Mouse (Mus musculus) midbrain, embryonic 11.5 days (tissue): Measurements from ENCODE around the gene Phb. TPM values are rescaled to one million over a fixed set of nuclear protein-coding genes. Genes with fewer than 3 reads are reported as not detected.
"Not testable (repeated sequence)": the region's sequence is repeated elsewhere in the genome, so short reads cannot be mapped to it uniquely, and the experiment has no call there.

Source experiments
- ATAC-seq: fragments of 200-750 bp; cut with Nextera tagmentation; 2 replicates; pipeline ENCODE4 v1.8.0; 2017; ENCODE audit warnings: moderate TSS enrichment, moderate library complexity; ENCODE audit not compliant: low FRiP score
- DNase-seq: peaks from one replicate; pipeline ENCODE4 v3.0.0; 2015; ENCODE audit warnings: low spot score; ENCODE audit errors: missing footprints
- H3K27ac ChIP-seq: fragments of 300-500 bp; sonication (generic); 2 replicates; pipeline ENCODE4 v1.5.1; 2014; ENCODE audit warnings: low read depth, low read length
- H3K27me3 ChIP-seq: fragments of 300-500 bp; sonication (generic); 2 replicates; pipeline ENCODE4 v1.6.1; 2014; ENCODE audit warnings: mild to moderate bottlenecking, low read length, moderate library complexity, mixed read lengths; ENCODE audit not compliant: control insufficient read depth, insufficient read depth
- H3K36me3 ChIP-seq: fragments of 300-500 bp; sonication (generic); 2 replicates; pipeline ENCODE4 v1.6.1; 2014; ENCODE audit warnings: mild to moderate bottlenecking, low read length, moderate library complexity, mixed read lengths; ENCODE audit not compliant: control insufficient read depth, insufficient read depth
- H3K4me1 ChIP-seq: fragments of 300-500 bp; sonication (generic); 2 replicates; pipeline ENCODE4 v1.6.1; 2014; ENCODE audit warnings: low read length; ENCODE audit not compliant: control insufficient read depth, insufficient read depth
- H3K4me2 ChIP-seq: fragments of 300-500 bp; sonication (generic); 2 replicates; pipeline ENCODE4 v1.6.1; 2014; ENCODE audit warnings: mild to moderate bottlenecking, moderate library complexity
- H3K4me3 ChIP-seq: fragments of 300-500 bp; sonication (generic); 2 replicates; pipeline ENCODE4 v1.5.1; 2014; ENCODE audit warnings: low read depth, low read length
- H3K9ac ChIP-seq: fragments of 300-500 bp; sonication (generic); 2 replicates; pipeline ENCODE4 v1.6.1; 2014; ENCODE audit warnings: low read length
- H3K9me3 ChIP-seq: fragments of 300-500 bp; sonication (generic); 2 replicates; pipeline ENCODE4 v1.6.1; 2016; ENCODE audit warnings: low read length; ENCODE audit not compliant: control insufficient read depth
- WGBS: fragments of 180-500 bp; shearing (Covaris S2); extraction: QIAGEN DNeasy Blood & Tissue Kit; methylation state at CpG from one replicate; pipeline ENCODE4 v1.1.7; 2014; 5-methylcytosine and 5-hydroxymethylcytosine counted together
- polyA plus RNA-seq: library from polyadenylated mRNA; unstranded; fragments of >200 nt; fragmentation: Nextera tagmentation; extraction: Ambion mirVana; gene quantifications from 2 replicates; pipeline ENCODE4 v1.2.1, GENCODE M21; 2014

Gene Phb
- polyA plus RNA-seq, 1 experiment from 2014 or later, result 195 TPM

- DNase-seq (peak; percentile 80), ATAC-seq (no peak)
- Histone ChIP-seq H3K27ac (no peak overlapping the region), H3K9me3 (no peaks in the 10 kb centered on the region), H3K4me3 (no peak overlapping the region), H3K9ac (no peak overlapping the region), H3K4me1 (peaks cover 15% of the 10 kb centered on the region), H3K4me2 (no peak overlapping the region), H3K27me3 (peaks cover 34% of the 10 kb centered on the region), H3K36me3 (no peaks in the 10 kb centered on the region)
- WGBS, result 54% methylated on average over 3 of the region's 3 CpGs
Measured at GRCm38 (mm10) chr11:95647791-95648190, 19.0 kb upstream of the Phb start.

GRCm38 (mm10) chr11:95648827-95649226 lies 17.9 kb upstream of the Phb start:
- no peaks in the 10 kb centered on the region for H3K36me3 ChIP-seq
- no peaks in the 10 kb centered on the region for H3K9me3 ChIP-seq
- H3K4me3 ChIP-seq, result no peak overlapping the region
- H3K4me2 ChIP-seq, result no peak overlapping the region
- H3K4me1 ChIP-seq, result peaks cover 15% of the 10 kb centered on the region
- DNase-seq, result peak; percentile 97
- H3K9ac ChIP-seq, result no peak overlapping the region
- no peak overlapping the region for H3K27ac ChIP-seq
- peaks cover 27% of the 10 kb centered on the region for H3K27me3 ChIP-seq
- peak; percentile 65 for ATAC-seq
- WGBS, result 5% methylated on average over 4 of the region's 4 CpGs

GRCm38 (mm10) chr11:95649560-95649959 lies 17.2 kb upstream of the Phb start:
- 76% methylated on average over 7 of the region's 7 CpGs for WGBS
- H3K27me3 ChIP-seq, result peaks cover 20% of the 10 kb centered on the region

DNA sequence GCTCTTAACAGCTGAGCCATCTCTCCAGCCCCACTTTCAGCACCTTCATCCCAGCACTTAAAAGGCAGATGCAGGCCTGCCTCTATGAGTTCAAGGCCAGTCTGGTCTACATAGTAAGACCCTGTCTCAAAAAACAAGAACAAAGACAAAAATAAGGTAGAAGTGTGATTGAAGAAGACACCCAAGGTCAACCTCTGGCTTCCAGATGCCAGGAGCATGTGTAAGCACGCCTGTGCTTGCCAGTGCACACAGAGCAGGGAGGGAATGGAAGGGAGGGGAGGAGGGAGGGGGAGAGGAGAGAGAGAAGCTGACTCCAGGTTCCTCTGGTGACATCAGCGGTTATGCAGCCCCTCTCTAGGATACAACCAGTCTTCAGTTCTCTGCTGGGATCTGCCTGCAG lies 16.8 kb upstream of the Phb start:
- WGBS, result 63% methylated on average over 2 of the region's 2 CpGs
- no peaks in the 10 kb centered on the region for H3K36me3 ChIP-seq
- peaks cover 11% of the 10 kb centered on the region for H3K4me1 ChIP-seq
- H3K27me3 ChIP-seq, result peaks cover 16% of the 10 kb centered on the region
- DNase-seq, result peak; percentile 53
- ATAC-seq, result no peak
- H3K4me2 ChIP-seq, result no peak overlapping the region
- H3K27ac ChIP-seq, result no peak overlapping the region
- H3K9ac ChIP-seq, result no peak overlapping the region
- H3K4me3 ChIP-seq, result no peak overlapping the region
- no peaks in the 10 kb centered on the region for H3K9me3 ChIP-seq

More at GRCm38 (mm10) chr11:95649560-95649959, 17.2 kb upstream of the Phb start:
- Histone ChIP-seq H3K4me3 (no peak overlapping the region), H3K4me1 (peaks cover 13% of the 10 kb centered on the region), H3K36me3 (no peaks in the 10 kb centered on the region), H3K9me3 (no peaks in the 10 kb centered on the region), H3K27ac (no peak overlapping the region), H3K9ac (no peak overlapping the region), H3K4me2 (no peak overlapping the region)
- no peak for ATAC-seq
- no peak for DNase-seq

- peaks cover 11% of the 10 kb centered on the region for H3K27me3 ChIP-seq
- no peak overlapping the region for H3K27ac ChIP-seq
- DNase-seq, result no peak
- H3K9ac ChIP-seq, result no peak overlapping the region
- H3K4me2 ChIP-seq, result no peak overlapping the region
- H3K36me3 ChIP-seq, result no peaks in the 10 kb centered on the region
- H3K4me3 ChIP-seq, result no peak overlapping the region
- WGBS, result 75% methylated on average over 9 of the region's 9 CpGs
- 0 out of 2 replicates have a peak, but pooled peaks cover 3% of the 10 kb centered on the region for H3K4me1 ChIP-seq
- no peak for ATAC-seq
- H3K9me3 ChIP-seq, result no peaks in the 10 kb centered on the region
Measured at GRCm38 (mm10) chr11:95650981-95651380, 15.8 kb upstream of the Phb start.

- H3K27me3 ChIP-seq, result no peaks in the 10 kb centered on the region
- WGBS, result 78% methylated on average over 4 of the region's 4 CpGs
- no peak overlapping the region for H3K27ac ChIP-seq
- H3K4me3 ChIP-seq, result no peak overlapping the region
- no peak overlapping the region for H3K4me2 ChIP-seq
- ATAC-seq, result no peak
- no peak for DNase-seq
- no peak overlapping the region for H3K9ac ChIP-seq
- H3K4me1 ChIP-seq, result no peaks in the 10 kb centered on the region
- no peaks in the 10 kb centered on the region for H3K36me3 ChIP-seq
- H3K9me3 ChIP-seq, result no peaks in the 10 kb centered on the region
Measured at GRCm38 (mm10) chr11:95657449-95657848, 9.3 kb upstream of the Phb start.

- Histone ChIP-seq H3K27ac (no peak overlapping the region), H3K36me3 (peaks cover 5% of the 10 kb centered on the region), H3K4me1 (peaks cover 6% of the 10 kb centered on the region), H3K27me3 (no peaks in the 10 kb centered on the region), H3K4me3 (peak overlapping the region; percentile 56), H3K9ac (peak overlapping the region; percentile 68), H3K4me2 (peak overlapping the region; percentile 91), H3K9me3 (no peaks in the 10 kb centered on the region)
- ATAC-seq, result peak; percentile 22
- 2% methylated on average over 11 of the region's 11 CpGs for WGBS
- DNase-seq, result no peak
Measured at GRCm38 (mm10) chr11:95667177-95667576, 420 bp downstream of the Phb start.

DNA sequence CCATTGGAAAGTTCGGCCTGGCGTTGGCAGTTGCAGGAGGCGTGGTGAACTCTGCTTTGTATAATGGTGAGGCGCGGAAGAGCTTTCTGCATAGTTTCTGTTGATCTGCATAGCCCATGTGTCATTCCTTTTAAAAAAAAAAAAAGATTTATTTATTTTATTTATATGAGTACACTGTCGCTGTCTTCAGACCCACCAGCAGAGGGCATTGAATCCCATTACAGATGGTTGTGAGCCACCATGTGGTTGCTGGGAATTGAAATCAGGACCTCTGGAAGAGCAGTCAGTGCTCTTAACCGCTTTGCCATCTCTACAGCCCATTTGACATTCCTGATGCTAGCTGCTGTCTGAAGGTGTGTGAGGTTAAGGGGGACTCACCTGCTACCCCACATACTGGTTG lies 1.3 kb downstream of the Phb start:
- not testable (repeated sequence) for H3K27ac ChIP-seq, H3K9me3 ChIP-seq, H3K4me2 ChIP-seq, ATAC-seq, DNase-seq, H3K9ac ChIP-seq, H3K4me3 ChIP-seq, H3K36me3 ChIP-seq, H3K27me3 ChIP-seq, H3K4me1 ChIP-seq
- WGBS, result 86% methylated on average over 7 of the region's 7 CpGs

- no peaks in the 10 kb centered on the region for H3K9me3 ChIP-seq
- no peaks in the 10 kb centered on the region for H3K4me1 ChIP-seq
- H3K27me3 ChIP-seq, result no peaks in the 10 kb centered on the region
- WGBS, result 87% methylated on average over 14 of the region's 14 CpGs
- H3K4me2 ChIP-seq, result no peak overlapping the region
- no peak for DNase-seq
- no peak for ATAC-seq
- no peak overlapping the region for H3K9ac ChIP-seq
- no peak overlapping the region for H3K4me3 ChIP-seq
- peaks cover 9% of the 10 kb centered on the region for H3K36me3 ChIP-seq
- H3K27ac ChIP-seq, result no peak overlapping the region
Measured at GRCm38 (mm10) chr11:95675498-95675897, 8.7 kb downstream of the Phb start.
